Mouse (Mus musculus): ENCODE results near the gene Srgap2.
A peak's percentile ranks its signal among the peaks of the same experiment; 100 is the strongest.

Srgap2 gene

DNA sequence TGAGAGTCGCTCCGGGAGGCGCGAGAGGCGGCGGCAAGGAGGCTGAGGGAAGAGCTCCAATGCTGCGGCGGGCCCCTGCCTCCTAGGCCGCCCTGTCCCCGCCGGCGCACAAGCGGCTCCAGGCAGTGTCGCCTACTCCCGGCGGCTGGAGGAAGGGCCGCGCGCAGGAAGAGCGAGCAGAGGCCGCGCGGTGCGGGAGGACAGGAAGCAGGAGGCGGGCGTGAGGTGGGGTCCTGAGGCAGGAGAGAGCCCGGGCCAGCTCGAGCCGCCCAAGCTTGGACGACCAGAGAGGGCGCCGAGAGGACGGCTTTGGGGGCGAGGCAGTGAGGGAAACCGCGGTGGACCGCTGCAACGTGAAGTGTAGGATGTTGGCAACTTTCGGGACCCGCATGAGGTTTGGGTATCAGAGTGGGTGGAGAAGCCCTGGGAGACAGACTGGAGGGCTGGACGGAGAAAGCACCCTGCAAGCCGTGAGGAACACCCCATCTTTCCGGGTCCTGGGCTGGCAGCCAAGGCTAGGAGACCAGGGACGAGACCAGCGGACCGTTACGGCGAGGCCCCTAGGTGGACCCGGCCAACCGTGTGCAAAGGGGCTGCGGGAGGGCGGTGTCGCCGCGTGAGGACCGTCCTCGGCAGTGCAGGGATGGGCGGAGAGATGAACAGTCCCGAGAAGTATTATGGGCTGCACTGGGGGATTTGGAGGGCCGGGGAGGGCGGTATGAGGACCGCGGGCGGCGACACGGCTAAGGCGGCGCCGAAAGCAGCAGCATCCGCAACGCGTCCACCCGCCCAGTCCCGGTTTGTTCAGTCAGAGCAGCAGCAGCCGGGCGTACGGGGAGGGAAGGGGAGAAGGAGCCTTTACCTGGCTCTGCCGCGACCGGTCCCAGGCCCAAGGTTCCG is 531 bp downstream of the Srgap2 start:
- peak; percentile 69 for DNase-seq (ENCODE audit: low read depth)

GRCm38 (mm10) chr1:131525586-131526271 is 1.4 kb downstream of the Srgap2 start:
- DNase-seq (ENCODE audit: low read depth) = peak; percentile 40

- DNase-seq (ENCODE audit: low read depth) = peak; percentile 45
Observed at GRCm38 (mm10) chr1:131525101-131525585, 2.0 kb downstream of the Srgap2 start.

DNA sequence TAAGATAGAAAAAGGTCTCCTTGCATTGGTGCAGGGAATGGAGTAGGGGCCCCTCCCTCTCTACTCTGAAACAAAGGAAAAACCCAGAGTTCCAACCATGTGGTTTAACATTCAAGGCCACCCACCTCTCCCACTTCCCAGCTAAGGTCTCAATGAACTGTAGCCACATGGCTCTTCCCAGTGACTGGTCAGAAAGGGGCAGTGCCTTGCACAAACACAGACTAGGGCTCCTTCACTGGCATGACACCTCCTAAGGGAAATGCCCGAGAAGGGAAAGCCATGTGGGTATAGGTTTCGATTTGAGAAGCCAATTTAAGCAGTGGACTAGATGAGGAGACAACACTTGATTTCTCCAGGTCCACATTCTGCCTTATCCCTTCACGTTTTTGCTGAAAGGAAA is 3.4 kb downstream of the Srgap2 start:
- DNase-seq (ENCODE audit: low read depth) = peak; percentile 15

DNA sequence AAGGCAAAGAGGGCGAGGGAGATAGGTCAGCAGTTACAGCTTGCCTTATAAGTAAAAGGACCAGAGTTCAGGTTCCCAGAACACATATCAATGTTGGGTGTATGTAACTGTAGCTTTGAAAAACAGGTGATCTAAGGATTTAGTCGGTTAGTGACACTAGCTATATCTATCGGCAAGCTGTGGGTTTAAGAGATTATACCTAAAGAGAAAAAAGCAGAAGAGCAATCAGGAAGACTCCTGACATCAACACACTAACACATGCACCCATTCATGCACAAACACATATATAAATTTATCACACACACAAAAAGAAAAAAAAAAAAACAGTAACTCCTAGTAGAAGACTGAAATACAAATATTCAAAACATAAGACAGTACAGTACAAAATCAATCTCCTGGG is 10.6 kb downstream of the Srgap2 start:
- no peak for DNase-seq (ENCODE audit: low read depth)

GRCm38 (mm10) chr1:131514197-131514596 is 13.0 kb downstream of the Srgap2 start:
- no peak for DNase-seq (ENCODE audit: low read depth)

DNA sequence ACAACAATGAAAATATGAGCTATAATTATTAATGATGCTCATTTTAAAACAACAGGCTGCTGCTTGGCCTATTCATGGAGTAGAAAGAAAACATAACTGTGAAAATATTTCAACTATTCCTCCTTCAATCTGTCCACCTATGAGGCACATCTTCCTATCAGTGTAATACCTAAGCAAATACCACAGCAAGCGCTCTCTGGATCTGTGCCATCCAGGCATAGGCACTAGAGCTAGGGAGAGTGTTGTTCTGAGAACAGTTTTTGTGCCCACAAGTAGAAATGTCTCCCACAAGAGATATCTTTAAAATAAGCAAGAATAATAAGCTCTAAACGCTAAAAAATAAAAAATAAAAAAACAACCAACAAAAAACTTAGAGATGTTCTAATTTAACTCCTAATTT is 14.0 kb downstream of the Srgap2 start:
- no peak for DNase-seq (ENCODE audit: low read depth)

DNA sequence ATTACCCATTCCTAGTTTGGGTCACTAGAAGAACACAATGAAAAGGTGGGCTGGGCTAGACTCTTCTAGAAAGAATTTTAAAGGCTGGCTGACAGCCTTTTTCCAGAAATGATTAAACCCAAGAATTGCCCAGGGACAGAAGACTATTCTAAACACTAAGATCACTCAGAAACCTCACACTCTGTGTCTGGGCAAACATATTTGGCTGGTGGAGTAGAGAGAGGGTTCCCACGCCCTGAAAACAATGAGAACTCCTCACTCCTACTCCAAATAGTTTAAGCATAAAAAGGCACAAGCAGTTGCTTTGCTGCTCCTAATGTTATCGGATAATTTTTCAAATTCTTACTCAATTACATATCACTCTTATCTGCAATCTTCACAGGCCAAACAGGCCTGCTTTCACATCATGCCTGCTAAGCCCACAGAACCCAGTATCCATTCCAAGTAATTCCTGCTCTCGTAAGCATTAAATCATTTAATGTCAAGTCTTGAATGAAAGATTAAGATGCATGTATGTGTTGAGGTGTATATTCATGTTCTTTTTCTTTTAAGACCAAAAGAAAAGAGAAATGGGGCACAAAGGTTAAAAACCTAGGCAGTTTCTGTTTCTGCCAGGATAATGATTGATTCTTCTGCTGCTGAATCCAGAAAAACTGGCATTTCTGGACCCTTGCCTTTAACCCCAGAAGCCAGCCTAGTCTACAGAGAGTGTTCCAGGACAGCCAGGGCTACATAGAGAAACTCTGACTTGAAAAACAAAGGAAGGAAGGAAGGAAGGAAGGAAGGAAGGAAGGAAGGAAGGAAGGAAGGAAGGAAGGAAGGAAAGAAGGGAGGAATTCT is 15.3 kb downstream of the Srgap2 start:
- DNase-seq (ENCODE audit: low read depth) = no peak

GRCm38 (mm10) chr1:131511131-131511530 is 16.0 kb downstream of the Srgap2 start:
- DNase-seq (ENCODE audit: low read depth) = no peak

- DNase-seq (ENCODE audit: low read depth) = no peak
Observed at GRCm38 (mm10) chr1:131501681-131502080, 25.5 kb downstream of the Srgap2 start.

DNA sequence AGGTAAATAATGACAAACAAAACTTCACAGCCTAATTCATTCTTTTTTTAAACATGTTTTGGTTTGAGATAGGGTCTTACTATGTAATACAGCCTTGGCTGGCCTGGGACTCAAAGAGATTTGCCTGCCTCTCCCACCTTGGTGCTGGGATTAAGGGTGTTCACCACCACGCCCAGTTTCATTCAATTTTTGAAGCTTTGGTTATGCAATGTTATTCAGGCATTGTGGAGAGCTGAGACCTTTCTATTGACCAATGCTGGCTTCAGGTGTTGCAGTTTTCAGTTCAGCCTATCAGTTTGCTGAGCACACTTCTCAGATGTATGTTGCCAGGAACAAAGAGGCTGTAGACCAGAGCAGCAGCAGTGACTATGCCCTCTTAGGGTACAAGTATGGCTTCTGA is 28.9 kb downstream of the Srgap2 start:
- no peak for DNase-seq (ENCODE audit: low read depth)

DNA sequence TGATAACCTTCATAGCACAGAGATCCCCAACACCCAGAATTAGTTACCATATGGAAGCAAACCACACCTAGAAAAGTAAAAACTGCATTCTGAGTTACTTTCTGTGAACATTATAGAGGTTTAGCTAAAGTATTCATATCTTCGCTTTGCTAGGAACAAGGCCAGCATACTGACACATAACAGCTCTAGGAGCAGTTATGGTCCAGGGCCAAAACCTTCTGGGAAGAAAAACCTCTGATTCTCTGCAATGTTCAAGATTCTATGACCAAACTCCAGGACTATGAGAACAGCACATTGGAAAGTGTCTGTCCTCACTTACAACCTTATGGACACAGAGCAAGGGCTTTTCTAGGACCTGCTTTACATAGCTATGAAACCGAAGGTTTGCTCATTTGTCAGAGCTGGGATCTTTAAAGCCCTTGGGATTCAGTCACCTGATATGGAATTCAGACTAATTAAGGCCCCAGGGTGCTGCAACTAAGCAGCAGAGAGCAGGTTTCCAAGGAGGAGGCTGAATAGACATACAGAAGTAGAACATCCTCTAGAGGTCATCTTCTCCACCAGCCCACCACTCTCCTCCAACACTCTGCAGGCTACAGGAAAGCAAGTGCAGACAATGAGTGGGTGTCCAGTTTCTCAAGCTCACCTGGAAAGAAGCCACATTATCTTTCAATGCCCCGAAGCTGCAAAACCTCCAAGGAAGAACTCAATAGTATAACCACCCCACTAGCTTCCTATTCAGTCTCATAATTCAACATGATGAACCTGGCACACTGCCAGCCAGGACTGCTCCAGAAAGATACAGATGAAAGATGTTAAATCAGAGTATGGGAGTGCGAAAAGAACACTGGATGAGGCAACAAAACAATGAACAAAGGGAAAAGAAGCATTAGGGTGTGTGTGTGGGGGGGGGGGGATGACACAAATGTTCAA is 32.9 kb downstream of the Srgap2 start:
- DNase-seq (ENCODE audit: low read depth) = peak; percentile 37

DNA sequence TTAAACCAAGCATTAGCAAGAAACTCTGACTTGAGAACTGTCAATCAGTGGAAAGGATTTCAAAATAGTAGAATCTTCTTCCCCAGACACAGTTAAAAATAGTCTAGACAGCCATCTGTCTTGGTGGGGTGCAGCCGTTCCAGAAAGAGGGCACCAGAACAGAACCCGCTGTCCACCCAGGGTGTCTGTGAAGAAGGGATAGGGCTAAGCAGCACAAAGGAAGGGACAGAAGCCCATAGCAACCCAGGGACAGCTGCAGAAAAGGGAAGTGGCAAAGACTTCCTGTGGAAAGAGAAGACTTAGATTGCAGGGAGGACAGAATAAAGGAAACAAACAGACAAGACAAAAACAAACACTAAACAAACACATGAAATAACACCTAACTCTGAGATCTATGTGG is 34.8 kb downstream of the Srgap2 start:
- DNase-seq (ENCODE audit: low read depth) = peak; percentile 33

- DNase-seq (ENCODE audit: low read depth) = no peak
Observed at GRCm38 (mm10) chr1:131491579-131491978, 35.6 kb downstream of the Srgap2 start.

DNA sequence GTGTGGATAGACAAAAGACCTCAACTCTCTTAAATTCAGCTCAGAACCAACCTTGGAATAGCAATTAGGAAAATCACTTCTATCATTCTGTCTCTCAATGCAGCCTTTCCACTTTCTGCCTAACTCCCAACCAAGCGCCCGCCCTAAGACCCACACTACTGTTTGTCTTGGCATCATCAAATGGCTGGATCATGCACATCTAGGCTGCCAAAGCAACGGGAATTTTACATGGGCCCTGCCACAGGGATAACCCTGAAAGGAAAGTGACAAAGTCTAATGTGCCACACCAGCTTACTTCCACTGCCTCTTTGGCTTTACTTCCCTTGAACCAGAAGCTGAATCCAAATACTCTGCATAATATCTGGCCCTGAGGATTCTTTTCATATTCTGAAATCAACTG is 37.8 kb downstream of the Srgap2 start:
- no peak for DNase-seq (ENCODE audit: low read depth)

- no peak for DNase-seq (ENCODE audit: low read depth)
Observed at GRCm38 (mm10) chr1:131486094-131486850, 40.9 kb downstream of the Srgap2 start.

DNA sequence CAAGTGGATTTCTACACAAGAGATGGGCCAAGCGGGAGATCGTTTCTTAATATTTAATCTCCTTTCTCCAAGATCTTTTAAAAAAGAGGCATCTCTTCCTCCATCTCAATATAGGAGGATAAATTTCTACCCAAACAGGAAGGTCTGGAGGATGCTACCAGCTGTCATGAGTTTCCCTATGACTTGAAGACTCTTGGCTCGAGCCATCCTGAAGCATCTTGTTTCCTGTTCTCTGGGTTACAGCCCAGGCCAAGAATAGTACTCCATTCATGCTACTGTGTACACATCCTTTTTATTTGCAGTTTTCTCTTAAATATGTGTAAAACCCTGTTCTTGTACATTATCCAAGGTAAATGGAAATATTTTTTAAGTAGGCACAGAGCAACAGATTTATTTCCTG is 44.9 kb downstream of the Srgap2 start:
- no peak for DNase-seq (ENCODE audit: low read depth)

DNA sequence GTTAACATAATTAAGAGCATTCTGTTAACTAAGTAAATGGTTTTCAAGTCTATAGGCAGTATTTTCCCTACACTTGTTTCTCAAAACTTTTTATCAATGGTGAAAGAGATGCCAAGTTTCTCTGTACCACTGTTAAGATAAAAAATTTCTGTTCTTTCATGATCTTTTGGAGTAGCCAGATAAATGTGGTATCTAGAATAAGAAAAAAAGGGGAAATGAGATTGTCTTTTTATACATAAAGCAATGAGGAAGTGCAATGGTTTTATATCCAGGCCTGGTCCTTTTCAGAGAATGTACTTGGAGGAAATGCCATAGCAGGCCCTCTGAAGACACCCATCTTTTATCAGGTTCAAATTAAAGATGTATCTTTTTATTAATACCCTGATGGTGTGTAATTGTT is 45.8 kb downstream of the Srgap2 start:
- no peak for DNase-seq (ENCODE audit: low read depth)

DNA sequence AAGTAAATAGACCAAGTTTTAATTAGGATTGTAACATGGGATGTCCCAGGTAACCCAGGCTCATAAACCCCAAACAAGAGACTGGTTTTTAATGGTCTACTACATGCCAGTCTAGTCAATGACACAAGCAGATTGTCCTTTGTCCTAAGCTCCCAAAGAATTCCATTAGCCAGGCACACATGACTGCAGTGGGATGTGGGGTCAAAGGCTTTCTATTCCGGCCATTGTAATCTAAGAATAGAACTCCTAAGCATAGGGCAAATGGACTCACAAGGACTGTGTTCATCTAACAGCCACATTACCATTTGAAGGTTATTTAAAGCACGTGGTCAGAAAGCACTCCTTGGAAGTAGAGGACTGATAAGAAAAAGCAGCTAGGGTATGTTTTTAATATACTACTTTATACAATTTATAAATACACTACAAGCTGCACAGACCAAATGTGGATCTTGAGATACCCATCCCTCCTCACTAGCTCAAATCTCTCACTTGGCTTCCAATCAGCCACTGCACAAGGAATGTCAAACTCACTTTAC is 48.3 kb downstream of the Srgap2 start:
- DNase-seq (ENCODE audit: low read depth) = no peak

DNA sequence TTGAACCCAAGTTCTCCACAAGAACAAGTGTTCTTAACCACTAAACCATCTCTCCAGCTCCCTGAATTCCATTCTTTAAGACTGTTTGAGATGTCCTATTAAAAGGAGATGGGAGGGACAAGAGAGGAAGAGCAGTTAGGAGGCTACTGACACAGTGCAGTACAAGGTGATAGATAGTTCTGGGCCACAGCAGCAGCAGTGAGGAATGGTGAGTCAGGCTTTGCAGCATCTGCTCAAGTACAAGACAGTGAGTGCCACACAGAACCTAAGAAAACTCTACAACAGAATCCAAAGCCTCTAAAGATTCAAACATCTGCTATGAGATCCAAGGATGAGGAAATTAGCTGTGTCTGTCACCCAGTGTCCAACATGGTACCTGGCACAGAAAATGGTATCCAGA is 51.8 kb downstream of the Srgap2 start:
- no peak for DNase-seq (ENCODE audit: low read depth)

Data from naive thymus-derived CD4-positive, alpha-beta T cell, adult 2 months (primary cell).